Mouse (Mus musculus) kidney, postnatal 0 days (tissue): Measurements from ENCODE around the gene Sgcg. TPM values are rescaled to one million over a fixed set of nuclear protein-coding genes. Genes with fewer than 3 reads are reported as not detected.

Experiments used
- ATAC-seq: fragments of 200-750 bp; cut with Nextera tagmentation; replicated peaks from 2 replicates; pipeline ENCODE4 v1.8.0; 2017; ENCODE audit warnings: low read depth, moderate number of reproducible peaks, moderate TSS enrichment, moderate library complexity; ENCODE audit not compliant: low FRiP score
- DNase-seq: peaks from one replicate; pipeline ENCODE4 v3.0.0-alpha.2; 2016; ENCODE audit warnings: low spot score
- H3K27ac ChIP-seq: fragments of 300-500 bp; sonication (generic); 2 replicates; pipeline ENCODE4 v1.5.1; 2014; ENCODE audit warnings: mild to moderate bottlenecking
- H3K27me3 ChIP-seq: fragments of 300-500 bp; sonication (generic); 2 replicates; pipeline ENCODE4 v1.6.1; 2014; ENCODE audit warnings: low read length, mixed read lengths; ENCODE audit not compliant: insufficient read depth
- H3K36me3 ChIP-seq: fragments of 300-500 bp; sonication (generic); 2 replicates; pipeline ENCODE4 v1.6.1; 2014; ENCODE audit warnings: low read length, mixed read lengths; ENCODE audit not compliant: insufficient read depth
- H3K4me1 ChIP-seq: fragments of 300-500 bp; sonication (generic); replicated peaks from 2 replicates; pipeline ENCODE4 v1.6.1; 2014; ENCODE audit warnings: antibody characterized with exemption, low read length, mixed read lengths; ENCODE audit not compliant: insufficient read depth
- H3K4me2 ChIP-seq: fragments of 300-500 bp; sonication (generic); 2 replicates; pipeline ENCODE4 v1.6.1; 2014; ENCODE audit warnings: mild to moderate bottlenecking, low read length, moderate library complexity, mixed read lengths
- H3K4me3 ChIP-seq: fragments of 300-500 bp; sonication (generic); replicated peaks from 2 replicates; pipeline ENCODE4 v1.5.1; 2014; ENCODE audit warnings: low read depth, low read length
- H3K9ac ChIP-seq: fragments of 300-500 bp; sonication (generic); 2 replicates; pipeline ENCODE4 v1.6.1; 2014; ENCODE audit warnings: low read depth, low read length
- H3K9me3 ChIP-seq: fragments of 300-500 bp; sonication (generic); replicated peaks from 2 replicates; pipeline ENCODE4 v1.6.1; 2016; ENCODE audit warnings: low read length, inconsistent platforms, mixed read lengths
- CTCF ChIP-seq: IDR thresholded peaks from 2 replicates; pipeline ENCODE4 v1.5.1; 2016; ENCODE audit warnings: antibody characterized with exemption, low read depth, mild to moderate bottlenecking, moderate library complexity
- WGBS: fragments of 180-500 bp; shearing (Covaris S2); extraction: QIAGEN DNeasy Blood & Tissue Kit; methylation state at CpG from one replicate; pipeline ENCODE4 v1.1.7; 2014; 5-methylcytosine and 5-hydroxymethylcytosine counted together
- polyA plus RNA-seq: library from polyadenylated mRNA; unstranded; fragments of >200 nt; fragmentation: Nextera tagmentation; extraction: Ambion mirVana; gene quantifications from 2 replicates; pipeline ENCODE4 v1.2.1, GENCODE M21; 2015

Gene Sgcg
- polyA plus RNA-seq, 1 experiment from 2014 or later, result 1.2 TPM

DNA sequence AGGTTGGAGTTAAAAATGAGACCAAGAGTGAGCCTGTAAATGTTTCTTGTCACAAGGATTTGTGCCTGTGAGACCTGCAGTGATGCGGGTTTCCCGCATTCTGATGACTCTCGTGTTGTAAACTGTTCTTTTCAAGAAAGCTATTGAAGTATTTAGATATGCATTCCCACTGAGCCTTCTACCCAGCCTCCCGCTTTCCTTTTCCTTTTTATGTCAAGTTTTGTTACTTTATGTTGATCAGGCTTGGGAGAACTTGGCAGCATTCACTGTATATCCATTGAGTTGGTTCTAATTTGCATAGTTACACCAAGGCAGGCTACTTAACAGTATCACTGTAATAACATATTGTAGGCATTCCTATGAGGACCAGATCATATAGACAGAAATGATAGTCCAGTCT is 63.9 kb downstream of the Sgcg start:
- H3K36me3 ChIP-seq, result 0 out of 2 replicates have a peak, but pooled peaks cover 6% of the 10 kb centered on the region

DNA sequence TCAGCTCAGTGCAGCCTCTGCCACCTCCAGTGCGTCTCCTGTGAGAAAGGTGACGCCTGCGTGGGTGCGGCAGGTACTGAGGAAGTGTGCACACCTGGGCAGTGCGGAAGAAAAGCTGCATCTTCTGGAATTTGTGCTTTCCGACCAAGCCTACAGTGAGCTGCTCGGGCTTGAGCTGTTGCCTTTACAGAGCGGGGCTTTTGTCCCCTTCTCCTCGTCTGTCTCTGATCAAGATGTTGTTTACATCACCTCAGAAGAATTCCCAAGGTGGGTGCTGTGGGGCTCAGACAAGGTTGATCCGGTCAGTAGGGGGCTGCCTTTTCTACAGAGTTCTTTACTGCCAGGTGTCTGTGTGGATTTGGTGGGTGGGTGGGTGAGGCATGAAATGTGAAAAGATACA is 66.0 kb downstream of the Sgcg start:
- H3K9me3 ChIP-seq, result no peaks in the 10 kb centered on the region
- no peak overlapping the region for H3K27ac ChIP-seq
- H3K4me2 ChIP-seq, result no peak overlapping the region
- no peaks in the 10 kb centered on the region for H3K27me3 ChIP-seq
- ATAC-seq (no peak), DNase-seq (no peak)
- no peak overlapping the region for H3K4me3 ChIP-seq
- 0 out of 2 replicates have a peak, but pooled peaks cover 6% of the 10 kb centered on the region for H3K36me3 ChIP-seq
- WGBS, result 85% methylated on average over 10 of the region's 10 CpGs
- no peak overlapping the region for H3K9ac ChIP-seq
- no peak for TF ChIP-seq CTCF
- no peaks in the 10 kb centered on the region for H3K4me1 ChIP-seq

More for the DNA sequence above, 63.9 kb downstream of the Sgcg start:
- Histone ChIP-seq H3K27me3 (no peaks in the 10 kb centered on the region), H3K4me2 (no peak overlapping the region), H3K9me3 (no peaks in the 10 kb centered on the region), H3K4me3 (no peak overlapping the region), H3K4me1 (no peaks in the 10 kb centered on the region), H3K9ac (no peak overlapping the region), H3K27ac (no peak overlapping the region)
- ATAC-seq (no peak), DNase-seq (no peak)
- WGBS, result 85% methylated on average over 4 of the region's 4 CpGs
- no peak for TF ChIP-seq CTCF

DNA sequence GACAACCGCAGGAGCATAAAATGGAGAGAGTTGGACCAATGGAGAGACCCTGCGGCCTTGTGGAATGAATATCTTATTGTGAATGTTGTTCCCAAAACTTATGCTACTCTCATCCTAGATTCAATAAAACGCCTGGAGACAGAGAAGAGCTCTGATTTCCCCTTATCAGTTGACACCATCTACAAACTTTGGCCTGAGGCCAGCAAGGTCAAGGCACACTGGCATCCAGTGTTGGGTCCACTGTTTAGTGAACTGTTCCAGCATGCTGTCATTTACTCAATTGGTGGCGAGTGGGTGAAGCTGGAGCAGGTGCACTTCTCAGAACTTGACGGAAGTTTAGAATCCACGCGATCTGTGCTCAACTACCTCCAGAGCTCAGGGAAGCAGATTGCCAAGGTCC is 66.4 kb downstream of the Sgcg start:
- Histone ChIP-seq H3K9ac (no peak overlapping the region), H3K36me3 (0 out of 2 replicates have a peak, but pooled peaks cover 6% of the 10 kb centered on the region), H3K27me3 (no peaks in the 10 kb centered on the region), H3K4me1 (no peaks in the 10 kb centered on the region), H3K27ac (no peak overlapping the region), H3K4me3 (no peak overlapping the region), H3K4me2 (no peak overlapping the region), H3K9me3 (no peaks in the 10 kb centered on the region)
- ATAC-seq (no peak), DNase-seq (no peak)
- 90% methylated on average over 7 of the region's 7 CpGs for WGBS
- no peak for TF ChIP-seq CTCF

DNA sequence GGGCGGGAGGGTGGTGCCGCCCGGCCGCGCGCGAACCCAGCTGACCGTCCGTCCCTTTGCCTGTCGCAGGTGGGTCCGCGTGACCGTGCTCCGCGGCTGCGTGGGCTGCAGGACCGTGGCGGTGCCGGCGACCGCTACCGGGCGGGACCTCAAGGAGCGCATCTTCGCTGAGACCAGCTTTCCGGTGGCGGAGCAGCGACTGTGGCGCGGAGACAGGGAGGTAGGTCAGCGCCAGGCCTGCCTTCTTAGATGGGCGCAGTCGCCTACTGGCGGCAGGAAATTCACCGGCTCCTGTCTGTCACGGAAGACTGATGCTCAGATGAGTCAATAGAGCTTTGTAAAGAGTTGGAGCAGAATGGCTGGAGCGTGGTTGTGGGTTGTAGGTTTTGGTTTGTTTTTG is 85.1 kb downstream of the Sgcg start:
- no peaks in the 10 kb centered on the region for H3K36me3 ChIP-seq
- 0 out of 2 replicates have a peak, but pooled peaks cover 3% of the 10 kb centered on the region for H3K27me3 ChIP-seq
- peak overlapping the region; percentile 80 for H3K27ac ChIP-seq
- no peaks in the 10 kb centered on the region for H3K9me3 ChIP-seq
- peak; percentile 33 for TF ChIP-seq CTCF
- H3K4me1 ChIP-seq, result no peaks in the 10 kb centered on the region
- DNase-seq (peak; percentile 78), ATAC-seq (peak; percentile 27; the same call in 1 of the 2 replicates)
- H3K9ac ChIP-seq, result peak overlapping the region; percentile 65
- WGBS, result under 1% methylated on average over 37 of the region's 37 CpGs
- peak overlapping the region; percentile 75 for H3K4me3 ChIP-seq
- H3K4me2 ChIP-seq, result peak overlapping the region; percentile 94

DNA sequence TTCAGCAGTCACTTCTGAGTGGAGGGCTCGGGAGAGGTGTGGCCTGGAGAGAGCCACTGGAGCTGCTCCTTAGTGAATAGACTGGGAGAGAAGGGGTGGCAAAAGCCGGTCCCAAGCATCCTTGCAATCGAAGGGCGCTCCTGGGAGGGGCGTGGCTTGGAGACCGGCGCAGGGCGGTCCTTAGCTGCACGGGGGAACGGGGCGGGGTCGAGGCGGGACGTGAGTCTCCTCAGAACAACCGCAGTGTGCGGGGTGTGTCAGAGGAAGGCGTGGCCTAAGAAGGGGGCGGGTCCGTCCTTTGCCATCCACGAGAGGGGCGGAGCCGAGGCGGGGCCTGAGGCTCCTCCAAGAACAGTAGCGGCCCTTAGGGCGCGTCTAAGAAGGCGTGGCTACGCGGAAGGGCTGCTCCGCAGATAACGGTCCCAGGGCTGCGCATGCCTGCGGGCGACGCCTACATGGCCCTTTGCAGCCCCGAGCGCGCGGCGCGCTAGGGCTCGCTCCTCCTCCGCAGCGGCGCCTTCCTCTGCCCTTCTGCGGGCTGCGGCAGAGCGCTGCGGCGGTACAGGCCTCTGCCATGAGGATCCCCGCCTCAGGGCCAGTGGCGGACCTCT is 85.6 kb downstream of the Sgcg start:
- peak overlapping the region; percentile 80 for H3K27ac ChIP-seq
- no peaks in the 10 kb centered on the region for H3K4me1 ChIP-seq
- under 1% methylated on average over 40 of the region's 52 CpGs for WGBS
- H3K9ac ChIP-seq, result peak overlapping the region; percentile 65
- DNase-seq, result peak; percentile 98
- 0 out of 2 replicates have a peak, but pooled peaks cover 3% of the 10 kb centered on the region for H3K27me3 ChIP-seq
- ATAC-seq, result peak; percentile 97
- H3K4me2 ChIP-seq, result peak overlapping the region; percentile 94
- TF ChIP-seq CTCF, result no peak
- H3K36me3 ChIP-seq, result no peaks in the 10 kb centered on the region
- no peaks in the 10 kb centered on the region for H3K9me3 ChIP-seq
- H3K4me3 ChIP-seq, result peak overlapping the region; percentile 75

DNA sequence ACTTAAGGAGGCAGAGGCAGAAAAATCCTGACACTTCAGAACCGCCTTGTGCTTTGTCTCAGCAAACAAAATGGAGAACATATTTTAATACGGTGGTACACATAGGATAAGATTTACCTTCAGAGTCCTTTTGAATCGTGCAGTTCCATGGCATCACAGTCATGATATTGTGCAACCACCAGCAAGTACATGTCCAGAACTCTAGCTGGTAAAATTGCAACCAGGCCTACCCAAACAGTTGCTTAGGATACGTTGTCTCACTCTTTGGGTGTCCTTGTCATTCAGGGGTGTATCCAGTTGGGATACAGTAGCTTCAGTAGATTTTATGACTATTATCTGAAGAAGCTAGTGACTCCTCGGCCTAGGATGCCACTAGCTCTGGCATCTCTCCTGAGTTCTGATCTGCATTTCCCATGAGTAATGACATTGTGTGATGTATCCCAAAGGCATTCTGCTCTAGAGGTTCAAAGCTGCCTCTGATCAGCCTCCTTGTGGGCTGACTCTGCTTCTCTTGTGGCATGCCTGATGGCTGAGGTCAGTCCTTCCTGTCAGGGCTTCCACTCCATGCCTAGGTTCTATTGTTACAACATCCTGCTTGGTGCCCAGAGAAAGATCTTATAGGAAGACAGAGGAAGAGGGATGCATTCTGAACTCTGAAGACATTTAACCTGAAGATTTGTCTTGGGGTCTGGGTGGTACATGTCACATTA is 86.9 kb downstream of the Sgcg start:
- WGBS, result 86% methylated on average over 5 of the region's 5 CpGs
- no peak overlapping the region for H3K27ac ChIP-seq

More for the DNA sequence above, 86.9 kb downstream of the Sgcg start:
- Histone ChIP-seq H3K4me1 (no peaks in the 10 kb centered on the region), H3K4me2 (no peak overlapping the region), H3K9ac (no peak overlapping the region), H3K27me3 (0 out of 2 replicates have a peak, but pooled peaks cover 3% of the 10 kb centered on the region), H3K9me3 (no peaks in the 10 kb centered on the region), H3K36me3 (no peaks in the 10 kb centered on the region), H3K4me3 (no peak overlapping the region)
- no peak for TF ChIP-seq CTCF
- DNase-seq (no peak), ATAC-seq (no peak)

Other genes starting within 250 kb of the Sgcg start
- gene Tnfrsf19, start 212.0 kb downstream of the Sgcg start, polyA plus RNA-seq, result 13.8 and 14.3 TPM in 2 replicates
- gene Sacs, start 120.0 kb downstream of the Sgcg start, polyA plus RNA-seq, result 1.2 TPM in 2 replicates
- gene Arl11, start 51.3 kb upstream of the Sgcg start, polyA plus RNA-seq, result 0.71 and 1.2 TPM in 2 replicates
- gene Ebpl, start 101.9 kb upstream of the Sgcg start, polyA plus RNA-seq, result 11.3 and 13.4 TPM in 2 replicates
- gene Kpna3, start 181.4 kb upstream of the Sgcg start, polyA plus RNA-seq, result 30.8 and 33.0 TPM in 2 replicates